Mouse (Mus musculus): Measurements from ENCODE around the gene Atf1. TPM values are rescaled to one million over a fixed set of nuclear protein-coding genes. Genes with fewer than 3 reads are reported as not detected.
A peak's percentile ranks its signal among the peaks of the same experiment; 100 is the strongest.
"Not testable (repeated sequence)": the region's sequence is repeated elsewhere in the genome, so short reads cannot be mapped to it uniquely, and the experiment has no call there.

The Atf1 gene
- polyA plus RNA-seq, 1 experiment from 2014 or later: 31.8 TPM

DNA sequence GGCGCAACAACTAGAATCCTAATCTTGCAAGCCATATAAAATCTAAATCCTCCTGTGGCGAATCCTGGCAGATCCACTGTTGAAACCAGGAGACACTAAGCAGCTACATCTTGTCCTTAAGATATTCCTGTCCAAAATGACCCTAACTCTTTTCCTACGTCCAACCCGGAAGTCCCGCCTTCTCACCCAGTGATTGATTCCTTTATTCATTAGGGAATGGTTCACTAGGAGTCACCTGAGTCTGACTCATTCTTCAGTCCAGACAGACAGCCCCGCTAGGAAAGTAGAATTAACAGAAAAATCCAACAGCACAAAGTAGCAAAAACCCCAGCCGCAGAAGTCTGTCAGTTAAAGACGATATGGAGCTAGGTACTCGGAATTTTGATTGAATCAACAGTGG is 19.7 kb downstream of the Atf1 start:
- H3K36me3 ChIP-seq (ENCODE audit: control insufficient read depth, insufficient read depth, low read length): peaks cover 17% of the 10 kb centered on the region
- no peak overlapping the region for H3K4me3 ChIP-seq (ENCODE audit: low read depth, low read length)
- no peaks in the 10 kb centered on the region for H3K4me1 ChIP-seq (ENCODE audit: control insufficient read depth, insufficient read depth, low read length)
- WGBS: 96% methylated on average over 9 of the region's 9 CpGs
- H3K27me3 ChIP-seq (ENCODE audit: control insufficient read depth, insufficient read depth, low read length): no peaks in the 10 kb centered on the region
- no peak for ATAC-seq (ENCODE audit: low FRiP score)
- no peak overlapping the region for H3K9ac ChIP-seq (ENCODE audit: low read length)
- no peaks in the 10 kb centered on the region for H3K9me3 ChIP-seq (ENCODE audit: control insufficient read depth, low read length)
- no peak for DNase-seq (ENCODE audit: low spot score, missing footprints)
- no peak overlapping the region for H3K4me2 ChIP-seq
- H3K27ac ChIP-seq (ENCODE audit: low read depth, low read length): no peak overlapping the region

DNA sequence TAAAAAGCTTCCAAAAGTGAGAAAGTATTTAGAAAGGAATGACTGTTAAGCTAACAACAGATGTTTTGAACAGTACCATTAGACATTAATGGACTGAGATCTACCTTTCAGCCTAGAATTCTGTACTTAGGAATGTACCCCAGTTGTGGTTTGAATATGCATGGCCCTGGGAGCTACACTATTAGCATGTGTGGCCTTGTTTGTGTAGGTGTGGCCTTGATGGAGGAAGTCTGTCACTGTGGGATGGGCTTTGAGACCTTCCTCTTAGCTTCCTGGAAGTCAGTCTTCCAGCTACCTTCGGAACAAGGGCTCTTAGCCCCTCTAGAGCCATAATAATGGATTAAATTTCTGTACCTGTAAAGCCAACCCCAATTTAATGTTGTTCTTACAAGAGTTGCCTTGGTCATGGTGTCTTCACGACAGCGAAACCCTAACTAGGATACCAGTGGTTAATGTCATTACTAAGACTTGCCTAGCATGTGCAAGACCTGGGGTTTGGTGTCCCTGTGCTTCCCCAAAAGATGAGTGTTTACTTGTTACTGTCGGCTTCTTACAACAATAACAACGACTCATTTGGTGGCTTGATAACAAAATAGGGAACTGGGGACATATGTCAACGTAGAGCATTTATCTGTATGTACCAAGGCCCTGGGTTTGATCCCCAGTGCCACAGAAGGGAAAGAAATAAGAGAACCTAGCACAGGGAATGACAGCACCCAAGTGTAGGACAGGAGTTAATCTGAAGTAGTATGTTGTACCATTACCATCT is 21.2 kb downstream of the Atf1 start:
- DNase-seq (ENCODE audit: low spot score, missing footprints) (no peak), ATAC-seq (ENCODE audit: low FRiP score) (no peak)
- H3K9ac ChIP-seq (ENCODE audit: low read length): no peak overlapping the region
- 96% methylated on average over 6 of the region's 6 CpGs for WGBS
- no peaks in the 10 kb centered on the region for H3K9me3 ChIP-seq (ENCODE audit: control insufficient read depth, low read length)
- no peaks in the 10 kb centered on the region for H3K4me1 ChIP-seq (ENCODE audit: control insufficient read depth, insufficient read depth, low read length)
- peaks cover 15% of the 10 kb centered on the region for H3K36me3 ChIP-seq (ENCODE audit: control insufficient read depth, insufficient read depth, low read length)
- no peaks in the 10 kb centered on the region for H3K27me3 ChIP-seq (ENCODE audit: control insufficient read depth, insufficient read depth, low read length)
- H3K4me2 ChIP-seq: no peak overlapping the region
- H3K27ac ChIP-seq (ENCODE audit: low read depth, low read length): no peak overlapping the region
- H3K4me3 ChIP-seq (ENCODE audit: low read depth, low read length): no peak overlapping the region

DNA sequence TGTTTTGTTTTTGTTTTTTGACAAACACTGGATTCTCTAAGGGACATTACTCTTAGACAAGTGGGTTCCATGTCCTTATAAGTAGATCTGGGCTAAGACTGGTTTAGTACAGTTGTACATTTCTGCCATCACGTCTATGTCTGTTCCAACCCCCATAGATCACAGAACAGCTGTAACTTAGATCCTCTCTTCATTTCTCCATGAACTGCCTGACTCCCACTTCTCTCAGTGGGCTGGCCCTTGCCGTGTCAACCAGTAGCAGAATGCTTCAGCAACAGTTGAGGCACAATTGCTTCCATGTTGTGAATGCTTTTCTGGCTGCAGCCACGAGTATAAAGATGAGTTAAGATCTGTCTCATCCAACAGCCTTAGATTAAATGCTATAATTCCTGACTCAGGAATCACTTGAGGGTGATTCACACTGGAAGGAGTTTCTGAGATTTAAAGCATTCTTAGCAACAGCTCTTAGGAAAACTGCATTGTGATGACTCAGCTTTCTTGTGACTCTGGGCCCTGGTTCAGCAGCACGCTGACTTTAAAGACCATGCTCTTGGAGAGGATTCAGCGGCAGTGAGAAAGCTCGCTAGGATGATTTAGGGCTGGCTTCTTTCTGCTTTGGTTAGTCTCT is 23.6 kb downstream of the Atf1 start:
- WGBS: 94% methylated on average over 6 of the region's 6 CpGs
- no peaks in the 10 kb centered on the region for H3K9me3 ChIP-seq (ENCODE audit: control insufficient read depth, low read length)
- H3K36me3 ChIP-seq (ENCODE audit: control insufficient read depth, insufficient read depth, low read length): peaks cover 27% of the 10 kb centered on the region
- H3K4me1 ChIP-seq (ENCODE audit: control insufficient read depth, insufficient read depth, low read length): no peaks in the 10 kb centered on the region
- no peak overlapping the region for H3K27ac ChIP-seq (ENCODE audit: low read depth, low read length)
- no peak overlapping the region for H3K4me3 ChIP-seq (ENCODE audit: low read depth, low read length)
- DNase-seq (ENCODE audit: low spot score, missing footprints): no peak
- no peak overlapping the region for H3K4me2 ChIP-seq
- no peak overlapping the region for H3K9ac ChIP-seq (ENCODE audit: low read length)
- ATAC-seq (ENCODE audit: low FRiP score): no peak
- no peaks in the 10 kb centered on the region for H3K27me3 ChIP-seq (ENCODE audit: control insufficient read depth, insufficient read depth, low read length)

DNA sequence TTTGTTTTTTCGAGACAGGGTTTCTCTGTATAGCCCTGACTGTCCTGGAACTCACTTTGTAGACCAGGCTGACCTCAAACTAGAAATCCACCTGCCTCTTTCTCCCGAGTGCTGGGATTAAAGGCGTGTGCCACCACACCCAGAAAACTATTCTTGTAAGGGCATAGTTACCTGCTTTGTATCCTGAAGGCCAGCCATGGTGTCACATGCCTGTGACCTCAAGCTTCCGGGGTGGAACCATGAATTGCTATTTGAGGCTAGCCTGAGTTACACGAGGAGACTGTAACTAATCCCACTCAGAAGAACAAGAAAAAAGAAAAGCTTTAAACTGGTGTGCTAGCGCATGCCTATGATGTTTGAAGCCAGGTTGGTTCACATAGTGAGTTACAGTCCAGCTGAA is 28.8 kb downstream of the Atf1 start:
- Histone ChIP-seq H3K27ac (ENCODE audit: low read depth, low read length) (no peak overlapping the region), H3K27me3 (ENCODE audit: control insufficient read depth, insufficient read depth, low read length) (no peaks in the 10 kb centered on the region), H3K4me1 (ENCODE audit: control insufficient read depth, insufficient read depth, low read length) (no peaks in the 10 kb centered on the region), H3K4me3 (ENCODE audit: low read depth, low read length) (no peak overlapping the region), H3K9ac (ENCODE audit: low read length) (no peak overlapping the region), H3K9me3 (ENCODE audit: control insufficient read depth, low read length) (no peaks in the 10 kb centered on the region), H3K4me2 (no peak overlapping the region), H3K36me3 (ENCODE audit: control insufficient read depth, insufficient read depth, low read length) (peaks cover 28% of the 10 kb centered on the region)
- WGBS: 90% methylated on average over 6 of the region's 6 CpGs
- ATAC-seq (ENCODE audit: low FRiP score): no peak
- DNase-seq (ENCODE audit: low spot score, missing footprints): no peak

DNA sequence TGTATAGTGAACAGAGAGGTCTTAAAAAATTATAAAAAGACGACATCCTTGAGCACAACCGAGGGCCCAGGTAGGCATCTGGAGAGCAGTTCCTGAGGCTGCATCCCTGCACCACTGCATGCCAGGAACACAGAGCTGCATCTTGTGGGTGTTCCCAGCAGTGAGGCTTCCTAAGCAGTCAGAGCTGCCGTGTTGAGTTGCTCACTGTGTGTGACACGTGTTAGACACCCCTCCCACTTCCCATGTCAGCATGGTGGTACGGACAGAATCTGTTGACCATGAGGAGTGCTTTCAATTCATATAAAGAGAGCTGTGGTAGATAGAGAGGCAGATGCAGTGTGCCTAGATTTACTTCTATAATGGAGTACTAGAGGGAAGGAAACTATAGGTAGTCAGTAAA is 29.7 kb downstream of the Atf1 start:
- Histone ChIP-seq H3K36me3 (ENCODE audit: control insufficient read depth, insufficient read depth, low read length) (peaks cover 28% of the 10 kb centered on the region), H3K4me1 (ENCODE audit: control insufficient read depth, insufficient read depth, low read length) (no peaks in the 10 kb centered on the region), H3K27me3 (ENCODE audit: control insufficient read depth, insufficient read depth, low read length) (no peaks in the 10 kb centered on the region), H3K9me3 (ENCODE audit: control insufficient read depth, low read length) (no peaks in the 10 kb centered on the region), H3K4me2 (no peak overlapping the region), H3K27ac (ENCODE audit: low read depth, low read length) (no peak overlapping the region), H3K4me3 (ENCODE audit: low read depth, low read length) (no peak overlapping the region), H3K9ac (ENCODE audit: low read length) (no peak overlapping the region)
- 93% methylated on average over 5 of the region's 5 CpGs for WGBS
- DNase-seq (ENCODE audit: low spot score, missing footprints) (no peak), ATAC-seq (ENCODE audit: low FRiP score) (no peak)

GRCm38 (mm10) chr15:100258646-100259425 is 31.2 kb downstream of the Atf1 start:
- H3K4me2 ChIP-seq: no peak overlapping the region
- 96% methylated on average over 7 of the region's 7 CpGs for WGBS
- no peak overlapping the region for H3K4me3 ChIP-seq (ENCODE audit: low read depth, low read length)
- H3K9me3 ChIP-seq (ENCODE audit: control insufficient read depth, low read length): no peaks in the 10 kb centered on the region
- no peak for ATAC-seq (ENCODE audit: low FRiP score)
- H3K27me3 ChIP-seq (ENCODE audit: control insufficient read depth, insufficient read depth, low read length): no peaks in the 10 kb centered on the region
- no peak overlapping the region for H3K27ac ChIP-seq (ENCODE audit: low read depth, low read length)
- H3K4me1 ChIP-seq (ENCODE audit: control insufficient read depth, insufficient read depth, low read length): no peaks in the 10 kb centered on the region
- no peak for DNase-seq (ENCODE audit: low spot score, missing footprints)
- no peak overlapping the region for H3K9ac ChIP-seq (ENCODE audit: low read length)
- H3K36me3 ChIP-seq (ENCODE audit: control insufficient read depth, insufficient read depth, low read length): peaks cover 24% of the 10 kb centered on the region

GRCm38 (mm10) chr15:100260351-100260750 is 32.7 kb downstream of the Atf1 start:
- not testable (repeated sequence) for H3K4me1 ChIP-seq (ENCODE audit: control insufficient read depth, insufficient read depth, low read length); H3K9me3 ChIP-seq (ENCODE audit: control insufficient read depth, low read length); H3K9ac ChIP-seq (ENCODE audit: low read length); H3K27me3 ChIP-seq (ENCODE audit: control insufficient read depth, insufficient read depth, low read length); ATAC-seq (ENCODE audit: low FRiP score); H3K4me2 ChIP-seq; H3K4me3 ChIP-seq (ENCODE audit: low read depth, low read length); DNase-seq (ENCODE audit: low spot score, missing footprints); H3K27ac ChIP-seq (ENCODE audit: low read depth, low read length)
- peaks cover 12% of the 10 kb centered on the region for H3K36me3 ChIP-seq (ENCODE audit: control insufficient read depth, insufficient read depth, low read length)
- 96% methylated on average over 6 of the region's 7 CpGs for WGBS

- H3K4me1 ChIP-seq (ENCODE audit: control insufficient read depth, insufficient read depth, low read length): no peaks in the 10 kb centered on the region
- WGBS: 20% methylated on average over 4 of the region's 4 CpGs
- ATAC-seq (ENCODE audit: low FRiP score) (no peak), DNase-seq (ENCODE audit: low spot score, missing footprints) (peak; percentile 84)
- H3K27ac ChIP-seq (ENCODE audit: low read depth, low read length): no peak overlapping the region
- H3K27me3 ChIP-seq (ENCODE audit: control insufficient read depth, insufficient read depth, low read length): no peaks in the 10 kb centered on the region
- H3K4me3 ChIP-seq (ENCODE audit: low read depth, low read length): no peak overlapping the region
- H3K9me3 ChIP-seq (ENCODE audit: control insufficient read depth, low read length): no peaks in the 10 kb centered on the region
- H3K36me3 ChIP-seq (ENCODE audit: control insufficient read depth, insufficient read depth, low read length): peaks cover 5% of the 10 kb centered on the region; the same call in 1 of the 2 replicates
- no peak overlapping the region for H3K4me2 ChIP-seq
- H3K9ac ChIP-seq (ENCODE audit: low read length): no peak overlapping the region
Observed at GRCm38 (mm10) chr15:100263246-100263905, 35.8 kb downstream of the Atf1 start.

Measured in midbrain, embryonic 11.5 days (tissue).